Mouse (Mus musculus) adipocyte (in vitro differentiated cells): ENCODE measurements around the gene Numa1.
A peak's percentile ranks its signal among the peaks of the same experiment; 100 is the strongest.
"Not testable (repeated sequence)": the region's sequence is repeated elsewhere in the genome, so short reads cannot be mapped to it uniquely, and the experiment has no call there.

Source experiments
- DNase-seq: peaks from one replicate; pipeline ENCODE4 v3.0.0-alpha.2; 2016; ENCODE audit warnings: low spot score

Gene Numa1

DNA sequence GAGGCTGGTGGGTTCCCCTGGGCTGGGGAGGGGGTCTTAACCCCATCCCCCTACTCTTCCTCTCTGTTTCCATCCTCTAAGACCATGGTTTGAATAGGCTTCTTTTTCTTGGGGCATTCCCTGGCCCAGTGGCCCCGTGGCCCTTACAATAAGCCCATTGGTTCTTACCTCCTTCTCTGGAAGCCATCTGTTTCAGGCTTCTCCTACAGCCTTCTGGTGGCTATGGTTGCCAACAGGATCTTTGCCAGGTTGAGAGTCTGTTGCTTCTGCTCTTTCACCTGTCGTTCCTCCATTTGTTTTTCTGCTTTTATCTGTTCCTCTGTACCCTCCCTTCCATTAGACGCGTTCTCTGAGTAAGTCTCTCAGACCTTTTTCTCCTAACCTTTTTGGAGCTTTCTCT is 3.7 kb downstream of the Numa1 start:
- DNase-seq = no peak

DNA sequence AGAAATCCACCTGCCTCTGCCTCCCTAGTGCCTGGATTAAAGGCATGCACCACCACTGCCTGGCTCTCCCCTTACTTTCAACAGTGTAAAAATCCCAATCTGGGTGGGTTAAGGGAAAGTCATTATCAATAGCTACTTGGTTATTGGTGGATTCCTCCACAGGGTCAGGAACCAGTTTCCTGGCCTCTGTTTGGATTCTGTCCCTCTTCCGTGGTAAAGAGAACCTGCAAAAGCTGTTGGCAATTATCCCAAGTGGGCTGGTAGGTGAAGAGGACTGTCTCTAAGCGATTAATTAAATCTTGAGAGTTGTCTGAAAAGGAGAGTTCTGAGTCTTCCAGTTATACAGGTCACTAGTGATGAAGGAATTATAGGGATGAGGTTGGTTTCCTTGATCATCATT is 4.4 kb downstream of the Numa1 start:
- DNase-seq = no peak

DNA sequence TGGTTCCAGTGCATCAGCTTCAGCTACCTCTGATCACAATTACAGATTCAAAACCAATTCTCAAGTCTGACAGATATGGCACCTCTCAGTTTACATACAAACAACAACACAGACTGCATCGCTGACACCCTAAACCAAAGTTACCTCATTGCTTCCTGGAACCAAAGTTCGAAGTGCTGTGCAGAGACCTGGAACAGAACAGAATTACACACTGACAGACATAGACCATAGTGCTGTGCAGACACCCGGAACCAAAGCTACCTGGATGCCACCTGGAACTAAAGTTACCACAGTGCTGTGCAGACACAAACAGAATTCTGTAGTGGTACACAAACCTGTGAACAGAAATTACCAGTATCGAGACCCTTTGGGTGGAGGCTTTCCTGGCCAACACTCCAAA is 5.8 kb downstream of the Numa1 start:
- no peak for DNase-seq

DNA sequence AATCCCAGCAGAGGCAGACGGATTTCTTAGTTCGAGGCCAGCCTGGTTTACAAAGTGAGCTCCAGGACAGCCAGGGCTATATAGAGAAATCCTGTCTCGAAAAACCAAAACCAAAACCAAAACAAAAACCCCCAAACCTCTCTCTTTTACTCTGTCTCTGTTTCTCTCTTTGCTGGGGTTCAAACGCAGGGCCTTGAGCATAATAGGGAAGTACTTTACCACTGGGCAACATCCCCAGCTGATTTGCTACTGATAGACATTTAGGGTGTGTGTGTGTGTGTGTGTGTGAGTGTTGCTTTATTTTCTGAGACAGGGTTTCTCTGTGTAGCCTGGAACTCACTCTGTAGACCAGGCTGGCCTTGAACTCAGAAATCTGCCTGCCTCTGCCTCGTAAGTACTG is 15.1 kb downstream of the Numa1 start:
- not testable (repeated sequence) for DNase-seq

DNA sequence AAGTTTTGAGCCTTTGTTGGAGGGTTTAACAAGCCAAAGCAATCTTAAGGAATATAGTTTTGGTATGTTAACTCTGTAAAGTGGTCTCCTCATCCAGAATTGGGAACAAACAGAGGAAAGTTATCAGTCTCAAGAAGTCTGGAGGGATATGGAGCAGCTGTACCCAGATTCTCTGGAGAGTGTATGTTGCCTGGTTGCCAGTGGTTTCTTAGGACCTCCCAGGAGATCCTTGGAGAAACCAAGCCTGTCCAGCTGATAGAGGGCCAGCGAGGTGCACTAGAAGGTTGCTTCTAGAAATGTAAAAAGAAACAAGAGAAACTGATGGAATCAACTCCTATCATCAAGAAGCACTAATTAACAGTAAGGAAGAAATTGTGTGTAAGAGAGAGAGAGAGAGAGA is 17.7 kb downstream of the Numa1 start:
- no peak for DNase-seq

DNA sequence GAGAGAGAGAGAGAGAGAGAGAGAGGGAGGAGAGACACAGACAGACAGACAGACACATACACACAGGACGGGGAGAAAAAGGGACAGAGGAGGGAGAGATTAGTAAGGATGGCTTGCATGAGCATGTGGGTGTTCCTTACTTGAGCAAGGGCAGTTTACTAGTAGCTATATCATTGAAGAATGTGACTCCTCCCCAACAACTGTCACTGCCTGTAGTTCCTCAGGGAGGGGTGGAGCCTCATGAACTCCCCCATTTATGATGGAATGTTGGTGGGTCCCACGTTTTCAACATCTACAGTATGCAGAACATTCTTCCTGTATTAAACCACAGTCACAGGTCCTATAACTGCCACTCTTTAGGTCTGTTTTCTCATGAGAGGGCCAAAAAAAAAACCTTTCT is 18.2 kb downstream of the Numa1 start:
- no peak for DNase-seq

DNA sequence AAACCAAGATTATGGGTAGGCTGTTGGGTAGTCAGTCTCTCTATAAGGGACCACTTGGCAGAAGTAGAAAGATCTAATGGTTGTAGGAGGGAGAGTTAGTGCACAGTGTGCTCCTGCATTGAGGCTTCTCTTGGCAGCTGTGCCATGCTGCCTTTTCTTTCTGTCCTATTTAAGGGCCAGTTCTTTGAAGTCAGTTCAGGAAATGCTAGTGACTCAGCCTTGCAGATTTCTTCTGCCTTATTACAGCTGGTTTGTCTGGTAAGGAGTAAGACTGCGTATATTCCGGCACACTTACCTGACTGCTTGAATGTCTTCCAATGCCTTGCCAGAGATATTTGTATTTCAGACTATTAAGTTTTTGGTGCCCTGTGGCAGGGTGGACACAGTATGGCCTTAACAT is 20.3 kb downstream of the Numa1 start:
- DNase-seq = no peak

DNA sequence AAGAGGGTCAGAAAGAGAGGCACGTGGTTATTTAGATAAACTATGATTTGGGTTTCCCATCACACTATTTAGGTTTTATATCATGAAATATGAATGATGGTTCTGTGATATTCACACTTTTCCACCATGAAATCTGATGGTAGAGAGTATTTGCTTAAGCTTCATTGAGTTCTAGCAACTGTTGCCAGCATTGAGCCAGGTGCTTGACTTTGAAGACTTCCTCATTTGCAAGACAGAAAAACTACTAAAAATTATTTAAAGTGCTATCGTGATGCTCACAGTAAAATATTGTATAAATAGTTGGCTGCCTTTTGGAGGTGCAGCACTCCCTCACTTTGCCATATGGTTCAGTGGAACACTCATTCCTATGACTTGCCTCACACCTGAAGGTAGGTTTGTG is 21.4 kb downstream of the Numa1 start:
- no peak for DNase-seq

DNA sequence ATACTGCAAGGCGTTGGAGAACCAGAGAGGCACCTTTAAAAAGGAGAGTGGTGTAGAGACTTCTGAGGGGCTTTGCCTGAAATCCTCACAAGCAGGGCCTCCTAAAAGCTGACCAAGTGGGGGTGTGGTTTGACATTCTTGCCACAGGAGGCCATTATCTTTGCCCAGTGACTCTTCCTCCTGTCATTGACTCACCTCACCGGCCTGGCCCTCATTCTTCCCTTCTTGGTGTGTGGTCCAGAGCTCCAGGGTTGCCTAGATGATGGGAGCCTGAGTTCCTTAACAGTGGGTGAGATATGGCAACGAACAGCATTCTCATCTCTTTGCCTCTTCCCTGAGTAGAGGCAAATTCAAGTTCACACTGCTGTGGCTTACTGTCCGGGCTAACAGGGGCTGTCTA is 22.0 kb downstream of the Numa1 start:
- no peak for DNase-seq

DNA sequence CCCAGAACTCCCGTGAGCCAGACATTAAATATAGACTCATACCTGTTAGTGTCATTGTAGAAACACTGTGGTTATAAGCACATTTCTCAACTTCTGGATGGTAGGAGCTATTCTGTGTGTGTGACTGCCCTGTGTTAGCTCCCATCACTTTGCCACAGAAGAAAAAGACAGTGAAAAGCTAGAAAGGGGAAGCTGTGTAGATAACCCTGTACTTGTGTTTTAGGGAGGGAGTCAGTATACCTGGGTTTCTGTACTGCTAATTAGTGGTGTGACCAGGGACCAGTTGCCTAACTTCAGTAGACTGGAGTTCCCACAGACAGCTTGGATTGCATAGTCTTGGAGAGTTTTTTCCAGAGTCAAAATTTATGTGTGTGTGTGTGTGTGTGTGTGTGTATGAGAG is 22.6 kb downstream of the Numa1 start:
- DNase-seq = no peak

DNA sequence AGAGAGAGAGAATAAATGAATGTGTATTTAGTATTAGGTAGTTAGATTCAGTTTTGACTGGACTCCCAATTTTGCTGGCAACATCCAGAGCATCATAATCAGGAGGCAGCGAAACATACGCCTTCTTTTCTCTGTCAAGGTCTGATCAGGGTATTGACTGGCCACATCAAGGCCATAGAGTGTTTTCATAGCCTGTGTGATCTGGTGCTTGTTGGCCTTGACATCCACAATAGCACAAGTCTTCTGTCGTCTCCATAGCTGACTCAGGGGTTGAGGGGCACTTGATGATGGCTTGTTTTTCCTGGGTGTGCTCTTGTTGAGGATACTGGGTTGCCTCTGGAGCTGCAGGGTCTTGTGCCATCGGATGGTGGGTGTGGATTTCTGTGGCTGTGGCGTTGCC is 23.0 kb downstream of the Numa1 start:
- DNase-seq = no peak

DNA sequence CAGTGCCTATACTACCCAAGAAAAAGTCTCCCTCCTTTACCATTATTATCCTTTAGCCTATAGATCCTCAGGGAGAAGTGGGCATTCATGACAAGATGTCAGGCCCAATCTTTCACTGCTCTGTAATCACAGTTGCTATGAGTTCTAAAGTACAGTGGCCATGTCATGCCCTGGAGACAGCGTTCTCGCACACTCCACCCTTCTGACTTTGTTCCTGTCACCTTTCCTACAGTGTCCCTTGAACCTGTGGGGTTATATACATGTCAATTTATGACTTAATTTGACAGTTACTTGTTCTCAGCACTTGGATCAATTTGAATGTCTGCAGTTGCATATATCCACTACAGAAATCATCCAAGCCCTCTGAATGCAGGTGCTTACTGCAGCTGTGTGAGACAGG is 28.9 kb downstream of the Numa1 start:
- no peak for DNase-seq

DNA sequence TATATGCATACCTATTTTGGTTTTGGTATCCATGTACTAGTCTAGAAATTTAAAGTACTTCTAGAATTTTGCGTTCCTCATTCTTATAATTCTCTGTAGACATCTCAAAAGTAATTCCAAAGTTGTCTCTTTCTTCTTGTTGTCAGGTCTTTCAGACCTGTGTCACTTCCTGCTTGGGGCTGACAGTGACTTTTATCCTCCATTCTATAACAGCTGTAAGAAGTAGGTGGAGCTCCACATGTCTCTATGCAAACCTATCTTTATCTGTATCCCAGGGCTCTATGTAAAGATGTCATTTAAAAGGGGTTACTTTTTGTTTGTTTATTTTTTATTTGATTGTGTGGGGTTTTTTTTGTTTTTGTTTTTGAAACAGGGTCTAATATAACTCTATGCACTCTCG is 29.7 kb downstream of the Numa1 start:
- DNase-seq = no peak

DNA sequence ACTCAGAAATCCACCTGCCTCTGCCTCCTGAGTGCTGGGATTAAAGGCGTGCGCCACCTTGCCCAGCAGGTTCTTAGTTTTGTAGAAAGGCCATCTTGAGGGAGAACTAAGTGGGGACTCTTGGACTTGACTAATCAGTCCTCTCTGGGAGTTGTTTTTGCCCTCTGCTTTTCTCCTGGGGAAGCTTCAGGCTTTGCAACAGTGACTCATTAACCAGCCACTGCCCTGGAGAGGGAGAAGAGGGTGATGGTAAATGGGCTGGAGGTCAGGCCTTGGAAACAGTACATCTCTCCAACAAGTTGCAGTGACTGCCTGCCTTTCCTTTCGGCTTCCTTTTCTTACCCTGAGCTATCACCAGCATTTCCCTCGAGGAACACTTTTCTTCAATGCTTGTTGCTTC is 30.6 kb downstream of the Numa1 start:
- DNase-seq = peak; percentile 76

DNA sequence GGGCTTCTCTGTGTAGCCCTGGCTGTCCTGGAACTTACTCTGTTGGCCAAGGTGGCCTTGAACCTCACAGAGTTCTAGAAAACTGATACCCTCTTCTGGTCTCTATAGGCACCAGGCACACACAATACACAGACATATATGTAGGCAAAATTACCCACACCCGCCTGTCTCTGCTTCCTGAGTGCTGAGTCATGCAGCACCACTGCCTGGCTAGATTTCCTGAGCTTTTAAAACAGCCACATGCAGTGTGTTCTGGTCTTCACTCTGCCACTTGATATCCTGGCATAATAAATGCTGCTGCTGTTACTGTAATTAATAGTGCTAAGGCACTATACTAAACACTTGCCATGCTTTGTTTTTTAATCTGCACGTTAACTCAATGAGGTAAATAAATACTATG is 31.7 kb downstream of the Numa1 start:
- DNase-seq = no peak

DNA sequence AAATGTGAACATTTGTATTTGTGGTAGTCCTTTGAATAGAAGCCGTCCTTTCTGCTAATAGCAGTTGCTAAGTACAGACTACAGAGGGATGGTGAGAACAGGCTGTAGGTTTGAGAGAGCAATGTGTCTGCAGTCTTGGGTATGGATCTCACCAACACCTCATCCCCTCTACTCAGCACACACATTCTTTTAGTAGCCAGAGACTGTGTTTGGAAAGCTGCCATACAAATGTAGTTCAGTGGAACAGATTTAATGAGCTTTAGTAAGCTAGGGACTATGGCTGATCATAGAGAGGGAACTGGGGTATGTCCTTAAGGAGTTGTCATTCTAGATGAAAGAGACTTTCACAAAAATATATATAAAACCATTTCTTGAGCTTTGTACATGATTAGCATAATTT is 33.3 kb downstream of the Numa1 start:
- no peak for DNase-seq

DNA sequence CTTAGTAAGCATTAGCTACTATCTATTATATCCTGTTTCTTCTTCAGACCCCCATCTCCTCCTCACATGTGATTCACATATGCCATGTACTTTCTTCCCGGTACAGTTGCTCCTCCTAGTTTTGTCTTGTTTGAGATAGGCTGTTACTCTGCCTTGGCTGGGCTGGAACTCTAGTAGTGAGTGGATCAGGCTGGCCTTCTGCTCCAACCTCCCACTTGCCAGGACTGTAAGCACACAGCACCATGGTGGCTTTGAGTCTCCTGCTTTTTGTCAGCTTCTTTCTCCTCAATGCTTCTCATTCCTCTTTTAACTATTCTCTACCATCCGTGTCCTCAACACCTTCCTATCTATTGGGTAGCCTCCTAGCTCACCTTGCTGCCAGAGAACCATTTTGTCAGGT is 34.8 kb downstream of the Numa1 start:
- DNase-seq = no peak

DNA sequence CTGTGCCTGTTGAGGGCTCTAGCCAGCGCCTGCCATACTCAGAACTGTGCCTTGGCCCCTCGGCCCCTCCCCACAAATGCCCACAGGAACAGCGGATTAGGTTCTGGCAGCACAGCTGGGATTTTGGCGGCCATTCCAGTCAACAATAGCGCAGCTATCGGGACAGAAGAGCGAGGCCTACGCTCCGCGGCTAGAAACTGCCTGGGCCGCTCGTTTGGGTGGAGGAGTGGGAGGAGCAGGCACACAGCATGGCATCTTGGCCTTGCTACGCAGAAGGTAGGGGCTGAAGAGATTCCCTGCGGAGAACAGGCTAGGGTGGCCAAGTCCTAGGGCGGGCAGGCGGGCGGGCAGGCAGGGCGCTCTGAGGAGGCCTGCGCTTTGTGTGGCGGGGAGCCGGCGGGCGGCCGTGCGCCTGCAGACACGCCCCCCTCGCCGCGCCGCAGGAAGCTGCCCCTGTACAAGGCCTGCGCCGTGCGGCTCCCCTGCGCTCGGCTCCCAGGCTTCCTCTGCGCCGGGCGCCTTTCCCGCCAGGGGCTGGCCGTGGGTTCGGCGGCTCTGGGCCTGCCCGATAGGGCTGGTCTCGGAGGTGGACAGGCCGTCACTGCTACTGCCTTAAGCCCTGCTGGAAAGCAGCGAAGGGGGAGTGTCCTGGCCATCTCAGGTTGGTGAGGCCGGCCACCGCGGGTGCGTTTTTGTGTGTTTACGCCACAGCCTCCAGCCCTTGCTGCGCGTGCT is 36.0 kb downstream of the Numa1 start:
- DNase-seq = peak; percentile 67

DNA sequence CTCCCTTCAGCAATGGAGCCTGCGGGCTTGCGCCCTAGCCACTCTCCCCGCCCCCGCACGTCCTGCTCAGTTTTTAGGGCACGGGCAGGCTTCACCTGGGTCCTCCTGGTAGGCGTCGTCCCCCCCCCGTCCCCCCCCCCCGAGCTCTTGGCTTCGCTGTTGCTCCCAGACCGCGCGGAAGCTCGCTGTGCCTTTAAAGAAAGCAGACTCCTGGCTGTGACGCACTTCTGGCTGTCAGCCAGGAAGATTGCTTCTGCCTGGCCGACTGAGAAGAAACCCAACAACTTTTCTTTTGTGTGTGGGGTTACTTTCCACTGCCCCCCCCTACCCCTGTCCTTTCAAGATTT is 36.5 kb downstream of the Numa1 start:
- peak; percentile 94 for DNase-seq

DNA sequence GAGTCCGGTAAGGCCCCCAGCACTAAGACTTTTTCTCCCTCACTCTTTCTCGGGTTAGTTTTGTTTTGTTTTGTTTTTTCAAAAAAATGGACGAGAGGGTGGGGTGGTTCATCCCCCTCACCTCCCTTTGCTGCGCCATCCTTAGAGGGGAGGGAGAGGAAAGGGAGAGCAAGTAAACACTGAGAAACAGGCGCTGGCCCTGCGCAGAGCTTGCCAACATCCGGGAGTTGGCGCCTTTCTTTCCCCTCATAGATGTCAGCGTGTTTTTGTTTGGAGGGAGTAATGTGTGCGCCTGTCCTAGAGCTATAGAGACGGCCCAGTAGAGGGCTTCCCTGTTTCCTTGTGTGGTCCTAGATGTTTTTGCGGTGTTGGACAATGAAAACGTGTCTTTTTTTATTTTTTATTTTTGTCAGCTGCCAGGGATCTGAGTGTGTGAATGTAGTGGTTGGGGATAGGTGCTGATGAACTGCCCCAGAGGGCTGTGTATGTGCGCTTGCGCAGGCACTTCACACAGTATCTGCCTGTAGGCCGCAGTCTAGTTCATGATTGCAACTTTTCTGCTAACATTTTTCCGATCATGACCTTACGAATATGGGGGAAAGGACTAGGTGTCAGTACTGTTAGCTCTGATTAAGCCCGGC is 37.0 kb downstream of the Numa1 start:
- peak; percentile 74 for DNase-seq

DNA sequence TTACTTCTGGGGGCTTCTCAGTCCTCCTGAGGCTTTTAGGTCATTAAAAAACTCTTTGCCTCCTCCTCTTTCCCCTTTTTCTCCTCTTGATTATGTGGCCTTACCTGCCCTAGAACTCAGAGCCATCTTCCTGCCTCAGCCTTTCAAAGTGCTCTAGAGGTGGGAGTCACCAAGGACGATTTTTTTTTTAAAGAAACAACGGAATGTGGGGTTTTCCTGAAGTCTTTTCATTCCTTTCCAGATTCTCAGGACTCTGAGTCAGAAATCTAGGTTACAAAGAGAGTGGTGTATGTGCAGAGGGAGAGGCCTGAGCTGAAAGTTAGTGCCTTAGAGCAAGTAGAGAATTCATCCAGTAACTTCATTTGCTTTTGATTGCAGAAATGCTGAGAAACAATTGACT is 37.8 kb downstream of the Numa1 start:
- no peak for DNase-seq

DNA sequence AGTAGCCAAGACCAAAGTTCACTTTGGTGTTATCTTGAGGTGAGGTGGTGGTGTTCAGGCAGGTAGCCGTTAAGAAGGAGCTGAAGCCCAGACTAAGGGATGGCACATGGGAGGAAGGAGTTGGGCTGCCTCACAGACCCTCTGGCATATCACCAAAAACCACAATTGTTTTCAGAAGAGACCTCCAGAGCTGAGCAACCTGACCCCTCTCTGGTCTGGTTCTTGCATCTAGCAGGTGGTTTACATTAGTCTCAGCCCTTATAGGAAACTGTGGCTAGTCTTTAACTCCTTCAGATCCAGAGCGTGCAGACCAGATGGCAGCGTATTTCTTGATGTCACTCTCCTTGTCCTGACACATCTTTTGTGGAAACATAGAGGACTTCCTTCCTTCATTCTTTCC is 39.8 kb downstream of the Numa1 start:
- DNase-seq = no peak

DNA sequence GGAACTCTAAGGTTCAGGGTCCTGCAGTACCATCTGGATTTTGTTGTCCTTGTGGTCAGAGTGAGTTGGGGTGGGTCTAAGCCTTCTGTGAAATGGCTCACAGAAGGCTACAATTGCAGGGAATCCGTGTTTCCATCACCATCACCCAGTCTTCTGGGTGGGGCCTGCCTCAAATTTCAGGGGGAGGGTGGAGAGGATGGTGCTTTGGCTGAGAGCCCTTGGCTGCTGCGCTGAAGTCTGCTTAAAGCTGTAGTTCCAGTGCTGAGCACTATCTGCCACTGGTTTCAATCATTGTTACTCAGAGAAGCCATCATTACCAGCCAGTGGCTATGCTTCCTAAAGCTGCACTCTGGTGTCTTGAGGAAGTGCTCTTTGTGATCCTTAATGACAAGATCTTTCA is 40.6 kb downstream of the Numa1 start:
- peak; percentile 40 for DNase-seq

DNA sequence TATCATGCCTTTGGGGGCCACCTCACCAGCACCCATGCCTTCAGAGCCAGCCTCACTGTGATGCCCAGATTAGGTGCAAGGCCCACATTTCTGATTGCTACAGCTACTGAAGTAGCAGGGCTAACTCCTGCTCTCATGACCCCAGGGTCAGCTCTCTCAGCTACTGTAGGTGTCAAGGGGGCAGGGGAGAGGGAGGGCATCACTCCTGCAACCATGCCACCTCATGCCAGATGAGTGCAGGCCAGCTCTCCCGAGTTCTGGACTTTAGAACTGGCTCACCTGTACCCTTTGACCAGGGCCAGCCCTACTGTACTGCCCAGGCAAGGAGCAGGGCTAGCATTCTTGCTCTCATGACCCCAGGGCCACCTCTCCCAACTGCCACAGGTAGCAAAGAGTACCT is 48.8 kb downstream of the Numa1 start:
- no peak for DNase-seq
